Mouse (Mus musculus): Measurements from ENCODE around the gene Sox30.
"Not testable (repeated sequence)": the region's sequence is repeated elsewhere in the genome, so short reads cannot be mapped to it uniquely, and the experiment has no call there.

Sox30 gene

DNA sequence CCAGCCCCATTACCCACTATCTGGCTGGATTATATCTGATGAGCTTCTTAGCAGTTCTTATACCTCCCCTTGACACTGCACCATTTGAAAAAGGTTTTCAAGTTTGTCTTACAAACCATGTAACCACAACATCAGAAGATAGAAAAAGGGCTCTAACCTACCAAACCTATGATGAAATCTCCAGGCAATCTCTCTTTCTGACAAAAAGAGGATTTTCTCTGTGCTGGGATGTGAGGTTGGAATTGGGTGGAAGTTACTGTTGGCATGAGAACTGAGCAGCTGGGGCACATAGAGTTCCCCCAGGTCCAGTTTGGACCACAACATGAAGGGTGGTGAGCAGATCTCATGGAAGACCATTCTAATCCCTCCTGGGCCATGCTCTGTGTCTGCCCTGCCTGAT is 41.7 kb downstream of the Sox30 start:
- no peak for DNase-seq

DNA sequence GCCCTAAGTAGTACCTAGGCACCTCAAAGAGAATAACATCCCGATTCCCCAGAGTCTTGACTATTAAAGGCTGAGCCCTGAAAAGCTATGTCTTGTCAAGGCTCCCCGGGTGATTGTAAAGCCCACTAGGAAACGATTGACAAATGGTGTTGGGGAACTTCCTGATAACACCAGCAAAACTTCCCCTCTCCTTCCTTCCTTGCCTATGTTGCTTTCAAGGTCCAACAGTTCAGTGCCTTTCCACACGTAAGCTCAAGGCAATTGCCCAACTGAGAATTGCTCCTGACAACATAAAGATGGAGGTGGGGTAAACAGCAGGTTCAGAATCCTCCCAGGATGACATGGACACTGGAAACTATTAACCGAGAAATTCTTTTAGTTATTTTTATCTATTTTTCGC is 42.9 kb downstream of the Sox30 start:
- DNase-seq: no peak

DNA sequence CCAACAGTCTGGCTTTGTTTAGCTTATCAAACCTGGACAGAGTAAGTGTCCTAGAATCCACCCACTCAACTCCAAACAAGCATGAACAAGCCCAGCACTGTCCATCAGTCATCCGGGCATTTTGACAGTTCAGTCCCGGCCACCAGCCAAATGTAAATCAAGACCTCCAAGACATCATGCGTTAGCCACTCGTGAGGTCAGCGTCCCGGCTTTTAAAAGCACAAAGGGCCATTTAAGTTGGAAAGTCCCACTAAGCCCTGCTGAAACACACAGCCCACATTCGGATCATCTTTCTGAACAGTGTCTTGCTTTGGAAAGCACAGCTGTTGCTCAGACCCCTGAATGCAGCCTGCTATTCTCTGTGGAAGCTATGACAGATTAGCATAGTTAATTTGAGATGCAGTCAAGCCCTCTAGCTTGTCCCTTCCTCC is 45.9 kb downstream of the Sox30 start:
- DNase-seq: peak; percentile 42

DNA sequence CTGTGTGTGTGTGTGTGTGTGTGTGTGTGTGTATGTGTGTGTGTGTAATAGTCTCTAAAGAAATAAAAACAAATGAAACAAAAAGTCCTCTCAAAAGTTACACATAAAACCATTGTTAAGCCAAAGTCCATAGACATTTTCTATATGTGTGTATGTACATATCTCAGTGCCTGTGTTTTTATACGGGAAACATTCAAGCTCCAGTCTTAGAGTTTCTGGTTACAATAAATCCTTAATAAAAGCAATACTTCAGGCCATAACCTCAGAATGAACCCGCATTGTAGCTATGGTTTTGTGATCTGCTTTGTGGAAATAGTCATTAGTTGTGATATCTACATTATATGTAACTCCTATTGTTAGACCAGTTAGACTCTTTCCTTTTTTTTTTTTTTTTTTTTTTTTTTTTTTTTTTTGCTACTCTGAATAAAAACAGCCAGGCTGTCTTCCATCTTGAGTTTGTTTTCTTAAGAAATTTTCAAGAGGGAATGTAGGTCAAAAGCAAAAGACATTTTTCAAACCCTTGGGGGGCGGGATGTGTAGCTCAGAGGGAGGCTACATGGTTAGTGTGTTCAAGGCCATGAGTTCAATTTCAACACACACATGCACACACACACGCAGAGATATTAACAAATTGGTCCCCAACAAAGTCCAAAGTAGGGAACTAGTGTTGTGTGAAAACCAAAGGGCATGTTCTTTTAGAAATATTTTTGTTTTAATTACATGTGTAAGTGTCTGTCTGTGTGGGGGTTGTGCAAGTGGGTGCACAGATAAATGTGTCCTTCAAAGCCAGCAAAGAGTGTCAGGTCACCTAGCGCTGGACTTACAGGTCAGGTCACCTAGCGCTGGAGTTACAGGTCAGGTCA is 48.1 kb downstream of the Sox30 start:
- DNase-seq: no peak

DNA sequence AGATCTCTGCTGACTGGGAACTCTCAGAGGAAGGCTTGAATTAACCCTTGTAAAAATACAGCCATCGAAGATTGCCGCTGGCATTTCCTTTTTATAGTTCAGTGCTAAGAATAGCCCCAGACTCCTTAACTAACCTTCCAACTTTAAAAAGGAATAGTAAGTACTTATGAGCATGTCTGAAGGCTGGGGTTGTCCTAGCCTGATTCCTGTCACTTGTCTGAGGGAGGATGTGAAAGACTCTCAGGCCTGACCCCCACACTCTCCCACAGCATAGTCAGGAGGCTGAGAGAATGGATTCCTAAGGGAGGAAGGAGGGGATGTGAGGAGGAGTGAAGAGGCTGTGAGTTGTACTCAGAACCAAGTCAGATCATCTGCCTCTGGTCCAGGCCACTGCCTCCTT is 49.4 kb downstream of the Sox30 start:
- DNase-seq: peak; percentile 33

DNA sequence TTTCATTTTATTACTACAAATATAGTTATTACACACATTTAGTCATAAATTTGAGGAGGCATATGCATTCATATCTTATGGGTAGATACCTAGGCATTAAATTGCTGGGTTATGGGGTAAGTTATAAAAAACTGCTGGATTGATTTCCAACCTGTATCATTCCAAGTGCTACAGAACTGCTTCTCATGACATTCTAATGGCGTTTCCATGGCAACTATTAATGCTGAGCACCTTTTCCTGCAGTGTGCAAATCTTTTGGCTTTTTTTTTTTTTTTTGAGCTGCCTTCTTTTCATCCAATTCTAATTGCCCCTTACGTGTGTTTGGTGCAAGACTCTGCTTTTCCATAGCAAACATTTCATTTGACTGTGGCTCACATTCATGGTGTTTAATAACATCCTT is 49.9 kb downstream of the Sox30 start:
- DNase-seq: no peak

DNA sequence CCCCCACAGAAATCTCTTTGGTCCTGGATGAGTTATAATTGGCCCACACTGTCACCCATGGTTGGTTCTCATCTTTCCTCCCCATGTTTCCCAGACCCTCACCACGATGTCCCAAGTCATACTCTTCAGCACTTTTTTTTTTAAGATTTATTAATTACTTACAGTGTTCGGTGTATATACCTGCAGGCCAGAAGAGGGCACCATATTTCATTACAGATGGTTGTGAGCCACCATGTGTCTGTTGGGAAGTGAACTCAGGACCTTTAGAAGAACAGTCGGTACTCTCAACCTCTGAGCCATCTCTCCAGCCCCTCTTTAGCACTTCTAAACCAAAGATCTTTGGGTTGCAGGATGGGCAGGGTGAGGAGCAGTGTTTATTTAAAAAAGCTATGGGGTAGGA is 51.4 kb downstream of the Sox30 start:
- no peak for DNase-seq

DNA sequence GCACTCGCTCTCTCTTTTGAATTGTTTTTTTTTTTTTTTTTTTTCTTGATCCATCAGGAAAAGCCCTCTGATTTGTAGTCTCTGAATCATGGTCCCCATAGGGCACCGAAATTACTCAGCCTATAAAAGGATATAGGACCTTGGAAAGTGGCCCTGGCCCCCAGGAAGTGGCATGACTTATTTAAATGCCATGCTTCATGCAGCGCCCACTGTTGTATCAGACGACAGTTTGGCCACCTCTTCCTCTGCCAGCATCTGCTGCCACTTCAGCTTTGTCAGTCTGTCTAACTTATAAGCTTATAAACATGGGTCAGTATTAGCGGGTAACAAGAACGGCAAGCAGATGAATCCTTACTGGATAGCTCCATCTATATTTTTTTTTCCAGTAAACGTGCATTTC is 52.8 kb downstream of the Sox30 start:
- DNase-seq: no peak

DNA sequence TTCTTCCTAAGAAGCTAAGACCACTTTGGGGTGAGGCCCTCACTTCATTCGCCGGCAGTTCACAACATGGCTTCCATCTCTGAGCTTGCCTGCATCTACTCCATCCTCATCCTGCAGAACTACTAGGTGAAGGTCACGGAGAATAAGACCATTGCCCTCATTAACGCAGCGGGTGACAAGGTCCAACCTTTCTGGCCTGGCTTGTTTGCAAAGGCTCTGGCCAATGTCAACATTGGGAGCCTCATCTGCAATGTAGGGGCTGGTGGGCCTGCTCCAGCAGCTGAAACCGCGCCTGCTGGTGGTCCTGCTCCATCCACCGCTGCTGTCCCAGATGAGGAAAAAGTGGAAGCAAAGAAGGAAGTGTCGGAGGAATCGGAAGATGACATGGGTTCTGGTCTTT is 56.3 kb downstream of the Sox30 start:
- DNase-seq: no peak

DNA sequence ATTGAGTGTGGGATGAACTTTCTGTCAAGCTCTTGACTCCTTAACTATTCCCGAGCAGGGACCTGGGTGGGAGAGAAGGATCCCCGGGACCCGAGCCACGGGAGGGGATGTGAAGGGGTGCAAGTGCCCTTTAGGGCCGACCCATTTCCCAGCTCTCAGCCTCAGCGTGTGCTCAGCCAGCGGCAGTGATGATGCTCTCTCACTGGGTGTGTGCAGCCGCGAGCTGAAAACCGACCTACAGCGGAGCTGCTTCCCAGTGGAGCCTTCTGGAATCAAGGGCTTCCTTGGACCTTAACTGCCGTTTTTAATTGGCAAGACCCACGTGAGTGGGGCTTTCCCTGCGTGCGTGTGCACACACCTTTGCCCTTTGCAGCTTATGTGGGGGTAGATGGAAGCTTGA is 58.8 kb downstream of the Sox30 start:
- DNase-seq: peak; percentile 27

DNA sequence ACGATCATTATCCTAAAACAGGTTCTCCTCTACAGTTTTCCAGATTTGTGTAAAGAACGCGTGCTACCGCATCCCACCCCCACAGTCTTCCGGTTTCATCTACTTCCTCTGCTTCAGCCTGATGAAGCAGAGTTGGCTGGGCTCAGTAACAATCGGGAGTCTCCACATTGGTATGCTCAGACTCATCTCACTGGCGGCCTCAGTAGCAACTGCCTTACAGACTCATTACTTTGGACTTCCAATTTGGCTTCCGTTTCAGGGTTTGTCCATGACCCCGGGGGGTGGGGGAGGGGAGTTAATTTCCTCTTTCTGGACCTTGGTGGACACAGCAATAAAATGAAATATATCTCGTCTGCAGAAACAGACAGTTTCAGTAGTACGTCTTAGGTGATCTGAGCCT is 59.2 kb downstream of the Sox30 start:
- DNase-seq: peak; percentile 87

DNA sequence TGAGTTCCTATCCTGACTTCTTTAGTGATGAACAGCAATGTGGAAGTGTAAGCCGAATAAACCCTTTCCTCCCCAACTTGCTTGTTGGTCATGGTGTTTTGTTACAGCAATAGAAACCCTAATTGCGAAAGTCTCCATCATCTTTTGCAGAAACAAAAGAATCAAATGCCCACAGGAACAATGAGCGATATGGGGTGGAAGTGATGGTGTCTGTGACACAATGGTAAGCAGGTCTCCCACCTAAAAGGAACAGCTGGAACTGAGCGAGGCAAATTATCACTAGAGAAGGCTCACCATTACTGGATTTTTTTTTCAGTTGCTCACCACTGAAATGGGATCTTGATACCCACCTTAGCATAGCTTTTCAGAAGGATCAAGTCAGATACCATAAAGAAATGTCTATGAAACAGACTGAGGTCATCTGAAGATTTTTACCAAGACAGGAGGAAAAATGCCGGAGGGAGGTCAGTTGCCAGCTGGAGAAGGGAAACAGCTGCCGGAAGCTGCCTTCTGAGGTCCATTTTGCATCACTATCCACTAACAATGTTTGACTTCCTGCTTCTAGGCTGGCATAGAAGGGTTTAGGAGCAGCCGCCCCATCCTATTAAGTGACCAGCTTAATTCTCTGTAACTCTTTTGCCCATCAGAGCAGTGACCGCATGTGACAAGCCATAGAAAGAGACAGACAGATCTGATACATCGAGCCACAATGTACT is 60.9 kb downstream of the Sox30 start:
- DNase-seq: no peak

DNA sequence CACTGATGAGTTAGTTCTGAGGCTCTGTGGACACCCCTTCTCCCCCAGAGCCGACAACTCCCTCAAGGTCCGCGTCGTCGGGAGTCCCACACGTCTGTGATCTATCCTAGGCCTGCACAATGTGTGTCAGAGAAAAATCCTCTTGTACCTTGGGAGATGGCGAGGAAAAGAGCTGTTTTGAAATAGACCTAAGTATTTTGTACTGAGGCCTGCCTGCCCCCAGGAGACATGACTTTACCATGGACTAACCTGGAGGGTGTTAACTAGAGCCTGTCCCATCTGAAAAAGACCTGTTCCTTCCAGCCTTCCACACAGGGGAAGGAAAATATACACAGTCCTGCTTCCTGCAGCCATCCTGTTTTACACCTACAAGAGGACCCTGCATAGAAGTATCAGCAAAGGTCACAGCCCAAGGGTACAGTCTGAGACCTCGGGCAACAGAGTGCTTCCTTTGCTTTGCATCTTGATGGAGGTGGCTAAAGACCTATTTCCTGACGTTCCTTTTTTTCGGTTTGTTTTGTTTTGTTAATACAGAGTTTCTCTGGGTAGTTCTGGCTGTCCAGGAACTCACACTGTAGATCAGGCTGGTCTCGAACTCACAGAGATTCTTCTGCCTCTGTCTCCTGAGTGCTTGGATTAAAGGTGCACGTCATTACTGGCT is 61.6 kb downstream of the Sox30 start:
- no peak for DNase-seq

DNA sequence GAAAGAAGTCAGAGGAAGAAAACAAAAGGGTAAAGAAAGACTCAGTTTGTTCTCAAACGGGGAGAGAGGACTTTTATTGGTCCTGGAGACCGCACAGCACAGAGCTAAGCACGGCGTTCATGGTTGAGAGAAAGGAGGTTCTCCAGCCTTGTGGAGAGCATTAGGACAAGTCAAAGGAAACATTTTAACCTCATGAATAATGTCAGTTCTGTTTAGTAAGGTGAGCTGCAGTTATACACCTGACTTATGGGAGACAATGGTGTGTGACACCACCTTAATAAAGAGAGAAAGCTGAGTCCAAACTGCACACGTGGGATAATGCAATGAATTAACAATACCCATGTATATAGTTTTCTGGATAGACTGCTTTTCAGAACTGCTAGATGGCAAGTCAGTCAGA is 64.7 kb downstream of the Sox30 start:
- DNase-seq: no peak

DNA sequence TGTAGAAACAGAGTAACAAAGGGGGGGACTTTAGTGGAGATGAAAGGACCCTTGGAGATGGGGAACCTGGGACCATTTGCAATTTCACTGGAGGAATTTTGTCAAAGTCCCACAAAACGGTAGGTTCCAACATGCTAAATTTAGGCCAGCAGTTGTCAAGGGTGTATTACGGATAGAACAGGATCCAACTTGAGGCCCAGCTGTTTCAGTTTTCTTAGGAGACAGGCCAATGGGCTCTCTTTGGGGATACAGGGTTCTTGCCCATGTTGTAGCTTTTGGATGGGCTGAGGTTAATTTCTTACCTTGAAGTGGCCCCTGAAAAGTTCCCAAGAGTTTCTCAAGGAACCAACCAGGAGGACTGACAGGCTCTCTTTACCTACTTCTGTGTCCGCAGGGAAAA is 67.2 kb downstream of the Sox30 start:
- DNase-seq: no peak

DNA sequence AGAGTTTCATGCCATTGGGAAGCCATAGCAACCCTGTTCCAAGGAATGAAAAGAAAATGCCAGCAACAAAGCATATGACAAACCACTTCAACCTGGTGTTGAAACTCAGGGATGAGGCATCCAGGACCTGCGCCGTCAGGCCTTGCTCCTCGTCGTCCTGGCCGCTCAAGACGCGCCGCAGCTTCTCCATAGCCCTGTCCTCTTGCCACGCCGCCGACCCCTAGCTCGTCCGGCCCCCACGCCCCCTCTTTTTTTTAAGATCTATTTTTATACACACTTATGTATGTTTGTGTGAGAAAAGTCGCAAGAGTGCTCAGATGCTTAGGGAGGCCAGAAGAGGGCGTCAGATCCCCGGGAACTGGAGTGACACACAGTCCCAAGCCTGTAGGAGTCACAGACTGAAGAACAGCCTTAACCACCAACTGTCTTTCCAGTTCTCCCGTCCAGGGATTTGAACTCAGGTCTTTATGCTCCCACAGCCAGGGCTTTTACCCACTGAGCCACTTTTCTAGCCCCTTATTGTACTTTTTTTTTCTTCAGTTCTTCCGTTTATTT is 72.1 kb downstream of the Sox30 start, which contains the start of gene Gm12166:
Gene Gm12166 (minus strand): TSS at position 217 of the 555 bp plus-strand sequence.
- peak; percentile 74 for DNase-seq

DNA sequence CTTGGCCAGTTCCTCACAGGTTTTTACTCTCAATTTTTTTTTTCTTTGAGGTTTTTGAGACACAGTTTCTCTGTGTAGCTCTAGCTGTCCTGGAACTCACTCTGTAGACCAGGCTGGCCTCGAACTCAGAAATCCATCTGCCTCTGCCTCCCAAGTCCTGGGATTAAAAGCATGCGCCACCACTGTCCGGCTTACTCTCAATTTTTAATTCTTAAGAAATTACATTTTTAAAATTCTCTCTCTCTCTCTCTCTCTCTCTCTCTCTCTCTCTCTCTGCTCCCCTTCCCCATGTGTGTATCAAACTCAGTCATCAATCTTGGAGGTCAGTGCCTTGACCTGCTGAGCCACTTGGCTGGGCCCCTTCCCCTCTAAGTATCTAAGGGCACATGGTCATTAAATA is 73.3 kb downstream of the Sox30 start:
- not testable (repeated sequence) for DNase-seq

DNA sequence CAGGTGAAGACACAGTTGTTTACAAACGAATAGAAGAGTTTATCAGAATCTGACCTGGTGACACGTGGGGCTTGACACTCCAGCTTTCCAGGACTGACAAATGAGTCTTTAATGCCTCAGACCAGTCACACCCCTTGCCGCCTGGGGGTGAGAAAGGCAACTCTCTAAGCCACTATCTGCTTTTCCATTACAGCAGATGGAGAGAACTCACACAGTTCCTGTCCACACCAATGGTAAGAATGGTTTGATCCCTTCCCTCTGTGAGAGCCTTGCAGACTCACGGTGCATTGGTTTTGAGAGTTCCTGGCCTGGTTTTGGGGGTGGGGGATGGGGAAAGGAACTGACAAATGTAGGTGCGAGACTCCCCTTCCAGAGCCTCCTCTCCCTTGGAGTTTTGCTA is 74.2 kb downstream of the Sox30 start:
- DNase-seq: no peak

DNA sequence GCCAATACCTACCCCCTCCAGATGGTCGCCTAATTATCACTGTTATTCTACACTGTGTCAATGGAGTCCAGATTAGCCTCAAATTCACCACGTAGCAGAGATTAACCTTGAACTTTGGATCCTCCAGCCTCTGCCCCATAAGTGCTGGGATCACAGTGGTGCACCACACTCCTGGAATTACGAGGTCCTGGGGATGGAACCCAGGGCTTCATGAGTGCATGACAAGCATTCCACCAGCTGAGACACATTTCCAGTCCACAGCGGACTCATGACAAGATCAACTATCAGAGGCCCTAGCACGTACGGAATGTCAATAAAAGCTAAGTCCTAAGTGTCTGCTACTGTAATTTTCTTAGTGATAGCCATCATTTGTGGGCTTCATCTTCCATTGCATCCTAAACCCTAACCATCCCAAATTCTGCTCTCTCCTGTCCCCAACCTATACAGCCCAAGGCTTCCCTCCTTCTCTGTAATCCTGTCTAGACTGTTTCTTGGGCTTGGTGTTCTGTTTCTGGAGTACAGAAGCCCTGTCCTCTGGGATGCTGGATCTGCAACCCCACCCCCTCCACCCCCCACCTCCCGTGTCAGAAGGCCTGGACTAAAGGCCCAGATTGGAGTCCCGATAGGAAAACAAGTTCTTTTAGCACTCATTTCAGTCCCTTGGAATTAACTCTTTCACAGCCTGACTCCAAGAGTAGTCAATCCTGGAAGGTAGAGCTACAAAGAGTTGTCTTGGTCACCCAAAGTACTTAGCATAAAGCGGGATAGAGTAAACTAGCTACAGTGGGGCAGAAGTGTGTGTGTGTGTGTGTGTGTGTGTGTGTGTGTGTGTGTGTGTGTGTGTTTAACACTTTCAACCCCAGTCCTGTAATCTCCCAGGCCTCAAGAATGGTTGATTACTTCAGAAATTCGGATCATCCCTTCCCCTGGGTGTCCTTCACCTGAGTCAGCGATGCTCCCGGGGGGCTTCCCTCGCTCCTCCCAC is 75.1 kb downstream of the Sox30 start:
- no peak for DNase-seq

DNA sequence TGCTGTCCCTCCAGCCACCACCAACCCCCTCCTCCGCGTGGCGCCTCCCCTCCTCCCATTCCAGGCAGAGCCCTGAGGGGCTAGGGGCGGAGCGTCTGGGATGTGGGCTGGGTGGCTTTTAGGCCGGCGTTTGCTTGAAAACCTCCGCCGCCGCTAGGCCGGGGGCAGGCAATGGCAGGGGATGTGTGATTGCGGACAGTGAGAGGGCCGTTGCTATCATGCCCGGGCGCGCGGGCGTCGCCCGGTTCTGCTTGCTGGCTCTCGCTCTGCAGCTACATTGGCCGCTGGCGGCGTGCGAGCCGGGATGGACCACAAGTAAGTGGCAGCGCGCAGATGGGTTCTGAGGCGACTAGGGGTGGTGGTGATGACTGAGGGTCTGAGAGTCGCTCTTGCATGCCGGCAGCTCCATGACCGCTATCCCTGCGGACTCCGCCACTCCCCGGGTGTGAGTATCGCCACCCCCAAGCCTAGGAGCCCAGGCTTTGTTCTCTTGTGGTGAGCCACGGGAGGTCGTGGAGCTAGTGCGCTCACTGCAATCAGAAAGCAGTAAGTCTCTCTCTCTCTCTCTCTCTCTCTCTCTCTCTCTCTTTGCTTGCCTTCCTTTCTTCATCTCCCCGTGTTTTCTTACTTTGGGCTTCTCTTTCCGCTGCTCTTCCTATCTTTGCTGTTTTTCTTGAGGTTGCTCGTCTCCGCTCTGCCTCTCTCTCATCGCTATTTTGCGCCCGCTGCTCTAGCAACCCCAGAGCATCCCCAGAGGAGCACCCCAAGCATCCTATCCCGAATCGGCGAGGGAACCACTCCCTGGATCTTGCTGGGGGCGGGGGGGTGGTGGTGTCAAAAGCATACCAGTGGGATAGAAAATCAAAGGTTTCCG is 76.0 kb downstream of the Sox30 start, which contains the start of gene Adam19:
Gene Adam19 (plus strand): TSS at position 97 of the 874 bp plus-strand sequence.
- peak; percentile 90 for DNase-seq

Measured in kidney, postnatal 10 days (tissue).